Mouse (Mus musculus) embryonic facial prominence, embryonic 13.5 days (tissue): ENCODE results near the gene Pus7. TPM values are rescaled to one million over a fixed set of nuclear protein-coding genes. Genes with fewer than 3 reads are reported as not detected.
"Not testable (repeated sequence)": the region's sequence is repeated elsewhere in the genome, so short reads cannot be mapped to it uniquely, and the experiment has no call there.

Source experiments
- ATAC-seq: fragments of 200-750 bp; cut with Nextera tagmentation; 2 replicates; pipeline ENCODE4 v1.8.0; 2017; ENCODE audit warnings: low read depth; ENCODE audit not compliant: insufficient number of reproducible peaks, insufficient read depth, low FRiP score, low TSS enrichment
- H3K27ac ChIP-seq: fragments of 300-500 bp; sonication (generic); 2 replicates; pipeline ENCODE4 v1.5.1; 2015; ENCODE audit warnings: moderate library complexity, mild to moderate bottlenecking, inconsistent platforms
- H3K27me3 ChIP-seq: fragments of 300-500 bp; sonication (generic); 2 replicates; pipeline ENCODE4 v1.6.1; 2015; ENCODE audit warnings: mild to moderate bottlenecking, inconsistent platforms
- H3K36me3 ChIP-seq: fragments of 300-500 bp; sonication (generic); 2 replicates; pipeline ENCODE4 v1.6.1; 2015; ENCODE audit warnings: mild to moderate bottlenecking, inconsistent platforms
- H3K4me1 ChIP-seq: fragments of 300-500 bp; sonication (generic); 2 replicates; pipeline ENCODE4 v1.6.1; 2015; ENCODE audit warnings: inconsistent platforms
- H3K4me2 ChIP-seq: fragments of 300-500 bp; sonication (generic); 2 replicates; pipeline ENCODE4 v1.6.1; 2015; ENCODE audit warnings: moderate library complexity, mild to moderate bottlenecking, inconsistent platforms
- H3K4me3 ChIP-seq: fragments of 300-500 bp; sonication (generic); 2 replicates; pipeline ENCODE4 v1.5.1; 2015; ENCODE audit warnings: mild to moderate bottlenecking, inconsistent platforms
- H3K9ac ChIP-seq: fragments of 300-500 bp; sonication (generic); 2 replicates; pipeline ENCODE4 v1.6.1; 2015; ENCODE audit warnings: mild to moderate bottlenecking, inconsistent platforms
- H3K9me3 ChIP-seq: fragments of 300-500 bp; sonication (generic); 2 replicates; pipeline ENCODE4 v1.6.1; 2016; ENCODE audit warnings: inconsistent platforms
- WGBS: fragments of 180-500 bp; shearing (Covaris S2); methylation state at CpG from one replicate; pipeline ENCODE4 v1.1.7; 2015; ENCODE audit warnings: mixed read lengths; 5-methylcytosine and 5-hydroxymethylcytosine counted together
- polyA plus RNA-seq: library from polyadenylated mRNA; unstranded; fragments of >200 nt; fragmentation: Nextera tagmentation; extraction: Ambion mirVana; gene quantifications from 2 replicates; pipeline ENCODE4 v1.2.1, GENCODE M21; 2015

Pus7 gene
- polyA plus RNA-seq, 1 experiment from 2014 or later = 35.2 TPM

GRCm38 (mm10) chr5:23743261-23743660, 40.2 kb downstream of the Pus7 start:
- H3K27ac ChIP-seq = no peak overlapping the region
- WGBS = 95% methylated on average over 12 of the region's 12 CpGs
- H3K4me1 ChIP-seq = no peaks in the 10 kb centered on the region
- H3K36me3 ChIP-seq = peaks cover 81% of the 10 kb centered on the region
- H3K27me3 ChIP-seq = no peaks in the 10 kb centered on the region
- H3K9ac ChIP-seq = no peak overlapping the region
- H3K4me2 ChIP-seq = no peak overlapping the region
- no peaks in the 10 kb centered on the region for H3K9me3 ChIP-seq
- no peak overlapping the region for H3K4me3 ChIP-seq
- no peak for ATAC-seq

- 75% methylated on average over 4 of the region's 4 CpGs for WGBS
- Histone ChIP-seq H3K9me3 (no peaks in the 10 kb centered on the region), H3K27me3 (no peaks in the 10 kb centered on the region), H3K4me2 (no peak overlapping the region), H3K27ac (no peak overlapping the region), H3K36me3 (peaks cover 25% of the 10 kb centered on the region), H3K9ac (no peak overlapping the region), H3K4me3 (no peak overlapping the region), H3K4me1 (no peaks in the 10 kb centered on the region)
- no peak for ATAC-seq
Observed at GRCm38 (mm10) chr5:23737111-23737510, 46.4 kb downstream of the Pus7 start.

- 67% methylated on average over 4 of the region's 4 CpGs for WGBS
- no peak overlapping the region for H3K4me2 ChIP-seq
- H3K36me3 ChIP-seq = peaks cover 18% of the 10 kb centered on the region
- no peaks in the 10 kb centered on the region for H3K27me3 ChIP-seq
- no peak overlapping the region for H3K9ac ChIP-seq
- no peak overlapping the region for H3K27ac ChIP-seq
- H3K4me3 ChIP-seq = no peak overlapping the region
- no peaks in the 10 kb centered on the region for H3K4me1 ChIP-seq
- no peaks in the 10 kb centered on the region for H3K9me3 ChIP-seq
- ATAC-seq = no peak
Observed at GRCm38 (mm10) chr5:23736366-23736765, 47.1 kb downstream of the Pus7 start.

DNA sequence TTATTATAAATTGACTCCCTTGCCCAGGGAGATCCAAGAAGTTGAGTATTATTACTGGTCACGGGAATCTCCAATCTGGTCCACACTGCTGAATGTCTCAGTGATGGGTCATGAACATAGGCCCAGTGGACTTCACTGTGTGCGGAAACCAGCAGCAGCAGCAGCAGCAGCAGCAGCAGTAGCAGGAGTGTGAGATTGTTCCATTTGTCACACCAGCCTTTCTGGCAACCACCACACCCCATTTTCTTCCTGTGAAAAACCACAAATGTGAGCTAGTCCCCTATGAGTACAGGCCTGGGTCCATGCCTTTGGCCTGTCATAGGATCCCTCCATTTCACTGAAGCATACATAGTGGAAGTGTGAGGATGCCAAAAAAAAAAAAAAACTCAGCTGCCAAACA, 61.6 kb downstream of the Pus7 start:
- no peaks in the 10 kb centered on the region for H3K36me3 ChIP-seq
- no peak for ATAC-seq
- H3K27ac ChIP-seq = no peak overlapping the region
- no peak overlapping the region for H3K9ac ChIP-seq
- H3K4me1 ChIP-seq = no peaks in the 10 kb centered on the region
- no peak overlapping the region for H3K4me2 ChIP-seq
- no peaks in the 10 kb centered on the region for H3K27me3 ChIP-seq
- H3K4me3 ChIP-seq = no peak overlapping the region
- peaks cover 9% of the 10 kb centered on the region for H3K9me3 ChIP-seq
- WGBS = 94% methylated on average over 2 of the region's 2 CpGs

DNA sequence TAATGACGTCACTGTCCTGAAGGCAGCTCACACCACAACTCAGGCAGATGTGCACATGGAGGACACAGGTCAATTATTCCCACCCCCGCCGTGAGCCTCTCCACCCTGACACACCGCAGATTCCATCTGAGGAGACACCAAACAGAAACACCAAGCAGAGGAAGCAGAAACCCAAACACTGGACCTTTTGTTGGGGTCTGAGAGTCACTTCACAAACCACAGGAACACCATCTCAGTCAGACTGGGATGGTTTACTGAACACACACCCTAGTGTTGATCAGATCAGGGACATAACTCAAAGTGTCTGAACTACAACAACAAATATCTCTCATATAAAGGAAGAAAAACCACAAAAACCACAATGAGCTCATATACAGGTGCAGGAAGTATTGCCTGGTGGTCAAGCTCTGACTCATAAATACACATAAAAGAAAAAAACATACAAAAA, 64.6 kb downstream of the Pus7 start:
- H3K9ac ChIP-seq = no peak overlapping the region
- no peaks in the 10 kb centered on the region for H3K9me3 ChIP-seq
- no peak for ATAC-seq
- H3K4me2 ChIP-seq = no peak overlapping the region
- 77% methylated on average over 4 of the region's 4 CpGs for WGBS
- H3K36me3 ChIP-seq = no peaks in the 10 kb centered on the region
- no peak overlapping the region for H3K27ac ChIP-seq
- H3K4me3 ChIP-seq = no peak overlapping the region
- no peaks in the 10 kb centered on the region for H3K27me3 ChIP-seq
- H3K4me1 ChIP-seq = no peaks in the 10 kb centered on the region

GRCm38 (mm10) chr5:23718182-23718534, 65.4 kb downstream of the Pus7 start:
- Histone ChIP-seq H3K27ac (no peak overlapping the region), H3K4me2 (no peak overlapping the region), H3K9me3 (no peaks in the 10 kb centered on the region), H3K4me3 (no peak overlapping the region), H3K9ac (no peak overlapping the region), H3K36me3 (no peaks in the 10 kb centered on the region), H3K27me3 (no peaks in the 10 kb centered on the region), H3K4me1 (no peaks in the 10 kb centered on the region)
- ATAC-seq = no peak
- 70% methylated on average over 1 of the region's 1 CpGs for WGBS

GRCm38 (mm10) chr5:23717469-23718181, 65.9 kb downstream of the Pus7 start:
- Histone ChIP-seq H3K36me3 (no peaks in the 10 kb centered on the region), H3K9ac (no peak overlapping the region), H3K27ac (no peak overlapping the region), H3K27me3 (no peaks in the 10 kb centered on the region), H3K4me3 (no peak overlapping the region), H3K4me1 (no peaks in the 10 kb centered on the region), H3K9me3 (no peaks in the 10 kb centered on the region), H3K4me2 (no peak overlapping the region)
- WGBS = 68% methylated on average over 3 of the region's 3 CpGs
- ATAC-seq = no peak

GRCm38 (mm10) chr5:23713401-23714335, 69.8 kb downstream of the Pus7 start:
- 89% methylated on average over 8 of the region's 8 CpGs for WGBS
- Histone ChIP-seq H3K4me2 (no peak overlapping the region), H3K27me3 (no peaks in the 10 kb centered on the region), H3K36me3 (peaks cover 23% of the 10 kb centered on the region), H3K27ac (no peak overlapping the region), H3K9me3 (peaks cover 14% of the 10 kb centered on the region), H3K4me3 (no peak overlapping the region), H3K4me1 (no peaks in the 10 kb centered on the region), H3K9ac (no peak overlapping the region)
- ATAC-seq = no peak

GRCm38 (mm10) chr5:23712130-23713001, 71.1 kb downstream of the Pus7 start:
- Histone ChIP-seq H3K9me3 (peaks cover 24% of the 10 kb centered on the region), H3K27ac (peak overlapping the region; percentile 60; the same call in 1 of the 2 replicates), H3K9ac (peak overlapping the region; percentile 81), H3K36me3 (peaks cover 35% of the 10 kb centered on the region), H3K4me3 (peak overlapping the region; percentile 69), H3K27me3 (no peaks in the 10 kb centered on the region), H3K4me2 (peak overlapping the region; percentile 72), H3K4me1 (no peaks in the 10 kb centered on the region)
- WGBS = 4% methylated on average over 60 of the region's 60 CpGs
- ATAC-seq = peak; percentile 94

DNA sequence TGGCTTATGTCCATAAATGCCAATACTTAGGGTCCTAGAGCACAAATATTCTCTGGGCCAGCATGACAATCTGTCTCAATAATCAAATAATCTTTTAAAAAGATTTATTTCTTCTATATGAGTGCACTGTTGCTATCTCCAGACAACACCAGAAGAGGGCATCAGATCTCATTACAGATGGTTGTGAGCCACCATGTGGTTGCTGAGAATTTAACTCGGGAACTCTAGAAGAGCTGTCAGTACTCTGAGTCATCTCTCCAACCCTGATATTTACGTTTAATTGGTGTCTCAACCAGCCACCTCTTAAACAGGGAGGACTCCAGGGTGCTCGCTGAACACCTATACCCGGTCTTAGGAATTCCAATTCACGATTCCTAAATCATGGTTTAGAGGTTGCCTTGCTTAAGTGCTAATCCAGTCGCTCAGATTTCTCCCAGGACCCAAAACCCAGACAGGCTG, 71.8 kb downstream of the Pus7 start:
- Histone ChIP-seq H3K9ac (peak overlapping the region; percentile 81), H3K4me3 (peak overlapping the region; percentile 69), H3K27ac (0 out of 2 replicates have a peak overlapping the region, but pooled peaks have one; percentile 60), H3K36me3 (peaks cover 42% of the 10 kb centered on the region), H3K9me3 (peaks cover 31% of the 10 kb centered on the region), H3K4me2 (peak overlapping the region; percentile 72)
- not testable (repeated sequence) for H3K4me1 ChIP-seq, ATAC-seq, H3K27me3 ChIP-seq
- WGBS = 50% methylated on average over 6 of the region's 6 CpGs

GRCm38 (mm10) chr5:23711244-23711643, 72.3 kb downstream of the Pus7 start:
- Histone ChIP-seq H3K9ac (no peak overlapping the region), H3K4me2 (peak overlapping the region; percentile 72), H3K36me3 (peaks cover 46% of the 10 kb centered on the region), H3K9me3 (peaks cover 34% of the 10 kb centered on the region), H3K4me1 (no peaks in the 10 kb centered on the region), H3K27me3 (no peaks in the 10 kb centered on the region), H3K27ac (no peak overlapping the region), H3K4me3 (no peak overlapping the region)
- no peak for ATAC-seq
- WGBS = 96% methylated on average over 4 of the region's 4 CpGs
